Mouse (Mus musculus) spleen, adult 2 months (tissue): Measurements from ENCODE around the gene Jakmip3.

ENCODE experiments used
- CTCF ChIP-seq: fragments of 200-500 bp; IDR thresholded peaks from 2 replicates; pipeline ENCODE4 v1.5.1; 2011; ENCODE audit warnings: mild to moderate bottlenecking, inconsistent platforms; ENCODE audit not compliant: insufficient read depth, insufficient read length, insufficient replicate concordance; ENCODE audit errors: extremely low read depth
- POLR2A ChIP-seq: fragments of 200-500 bp; IDR thresholded peaks from 2 replicates; pipeline ENCODE4 v1.6.1; 2011; ENCODE audit warnings: low read depth, low read length, inconsistent platforms

DNA sequence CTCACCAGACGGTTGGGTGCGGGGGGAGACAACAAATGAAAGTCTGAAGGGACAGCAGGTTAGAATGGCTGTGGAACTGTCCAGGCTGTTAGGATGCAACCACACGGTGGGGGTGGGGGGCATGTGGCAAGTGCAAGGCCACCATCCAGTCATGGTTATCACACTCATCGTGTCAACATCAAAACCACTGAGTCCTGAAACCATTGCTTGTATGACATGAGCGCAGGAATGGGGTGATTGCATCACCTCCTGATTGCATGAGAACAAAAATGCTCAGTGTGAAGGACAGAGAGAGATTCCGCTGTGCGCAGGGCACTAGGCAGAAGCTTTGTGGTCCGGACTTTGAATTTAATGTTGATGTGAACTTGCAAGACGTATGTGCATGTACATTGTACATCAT lies 62.2 kb downstream of the Jakmip3 start:
- TF ChIP-seq CTCF (no peak), POLR2A (no peak)
